Mouse (Mus musculus) gastrocnemius, postnatal 10 days (tissue): ENCODE measurements around the gene Larp1. TPM values are rescaled to one million over a fixed set of nuclear protein-coding genes. Genes with fewer than 3 reads are reported as not detected.
A peak's percentile ranks its signal among the peaks of the same experiment; 100 is the strongest.

Experiments
- DNase-seq: peaks from one replicate; pipeline ENCODE4 v3.0.0; 2021; ENCODE audit warnings: mixed read lengths
- total RNA-seq, 2 experiments: library from RNA; stranded (reverse); gene quantifications; 2 replicates each; pipeline ENCODE4 v1.2.3; 2021

The Larp1 gene
- total RNA-seq, 2 experiments from 2014 or later, result 78.2 to 88.3 TPM

- DNase-seq, result no peak
Observed at GRCm38 (mm10) chr11:58101194-58101720, 92.4 kb downstream of the Larp1 start.

DNA sequence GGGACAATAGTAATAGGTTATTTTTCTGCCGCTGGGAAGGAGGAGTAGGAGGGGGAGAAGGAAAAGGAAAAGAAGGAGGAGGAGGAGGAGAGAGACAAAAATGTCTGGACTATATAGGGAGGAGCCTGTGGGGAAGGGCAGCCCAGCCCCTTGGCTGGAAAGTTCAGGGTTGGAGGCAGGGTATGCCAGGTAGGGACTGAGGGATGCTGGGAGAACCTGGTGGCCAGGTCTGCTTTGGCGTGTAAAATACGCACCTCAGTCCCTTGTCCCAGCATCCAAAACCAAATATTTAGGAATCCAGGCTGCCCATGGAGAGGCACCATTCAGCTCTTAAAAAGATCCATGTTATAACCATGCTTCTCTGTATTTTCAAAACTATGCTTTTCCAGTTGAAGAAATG lies 93.3 kb downstream of the Larp1 start:
- DNase-seq, result no peak

GRCm38 (mm10) chr11:58102581-58103343 lies 93.9 kb downstream of the Larp1 start:
- DNase-seq, result no peak

DNA sequence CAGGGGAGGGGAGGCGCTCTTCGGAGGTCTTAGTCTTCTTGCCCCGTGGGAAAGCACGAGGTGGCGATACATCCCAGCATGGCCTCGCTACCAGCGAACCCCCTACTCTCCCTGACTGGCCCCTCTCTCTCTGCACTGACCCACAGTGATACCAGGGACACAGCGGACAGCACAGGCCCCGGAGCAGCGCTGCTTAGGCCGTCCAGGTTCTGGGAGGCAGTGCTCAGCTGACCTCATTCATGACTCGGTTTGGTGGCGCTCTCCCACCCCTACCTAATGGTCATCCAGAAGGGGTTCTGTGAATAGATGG lies 94.4 kb downstream of the Larp1 start:
- peak; percentile 20 for DNase-seq

- peak; percentile 98 for DNase-seq
Observed at GRCm38 (mm10) chr11:58103697-58104306, 94.9 kb downstream of the Larp1 start, which contains the start of gene Cnot8. TSS of gene Cnot8 (plus strand) at chr11:58104153.

GRCm38 (mm10) chr11:58104351-58104791 lies 95.5 kb downstream of the Larp1 start:
- DNase-seq, result no peak

- no peak for DNase-seq
Observed at GRCm38 (mm10) chr11:58107009-58107408, 98.1 kb downstream of the Larp1 start.

GRCm38 (mm10) chr11:58107664-58108337 lies 98.9 kb downstream of the Larp1 start:
- DNase-seq, result no peak

Other genes with a start within 250 kb of the Larp1 start
- 10 to 100 TPM; 28.2 to 29.8 TPM for gene Sap30l, start 207.4 kb upstream of the Larp1 start, total RNA-seq
- gene Hand1, start 176.2 kb upstream of the Larp1 start, total RNA-seq, result not detected
- gene Gm12248, start 84.1 kb downstream of the Larp1 start, total RNA-seq, result not detected
- gene Cnot8, start 95.1 kb downstream of the Larp1 start, total RNA-seq, result 10 to 100 TPM; 38.3 to 40.7 TPM
- 10 to 100 TPM; 10.8 to 14.6 TPM for gene Gemin5, start 159.5 kb downstream of the Larp1 start, total RNA-seq
- 10 to 100 TPM; 43.9 to 49.0 TPM for gene Mrpl22, start 162.6 kb downstream of the Larp1 start, total RNA-seq
- 1 to 10 TPM; 4.7 to 6.6 TPM for gene Igtp, start 190.5 kb downstream of the Larp1 start, total RNA-seq
- 1 to 10 TPM; 7.1 to 7.5 TPM for gene Irgm2, start 190.6 kb downstream of the Larp1 start, total RNA-seq